Mouse (Mus musculus): ENCODE results near the gene Ptprm.

- TF ChIP-seq CTCF (IDR thresholded peaks at IDR 0.05; ENCODE audit: borderline replicate concordance, extremely low read depth, insufficient read depth, insufficient read length) (no peak), POLR2A (IDR thresholded peaks at IDR 0.05; ENCODE audit: borderline replicate concordance, extremely low read depth, insufficient read depth, insufficient read length, poor library complexity, severe bottlenecking) (no peak)
Measured at GRCm38 (mm10) chr17:67171353-67171752, 182.9 kb downstream of the Ptprm start.

All from brain, embryonic 14.5 days (tissue).